ENCODE assay signal across 8 mouse cellular contexts in the genomic region with DNA sequence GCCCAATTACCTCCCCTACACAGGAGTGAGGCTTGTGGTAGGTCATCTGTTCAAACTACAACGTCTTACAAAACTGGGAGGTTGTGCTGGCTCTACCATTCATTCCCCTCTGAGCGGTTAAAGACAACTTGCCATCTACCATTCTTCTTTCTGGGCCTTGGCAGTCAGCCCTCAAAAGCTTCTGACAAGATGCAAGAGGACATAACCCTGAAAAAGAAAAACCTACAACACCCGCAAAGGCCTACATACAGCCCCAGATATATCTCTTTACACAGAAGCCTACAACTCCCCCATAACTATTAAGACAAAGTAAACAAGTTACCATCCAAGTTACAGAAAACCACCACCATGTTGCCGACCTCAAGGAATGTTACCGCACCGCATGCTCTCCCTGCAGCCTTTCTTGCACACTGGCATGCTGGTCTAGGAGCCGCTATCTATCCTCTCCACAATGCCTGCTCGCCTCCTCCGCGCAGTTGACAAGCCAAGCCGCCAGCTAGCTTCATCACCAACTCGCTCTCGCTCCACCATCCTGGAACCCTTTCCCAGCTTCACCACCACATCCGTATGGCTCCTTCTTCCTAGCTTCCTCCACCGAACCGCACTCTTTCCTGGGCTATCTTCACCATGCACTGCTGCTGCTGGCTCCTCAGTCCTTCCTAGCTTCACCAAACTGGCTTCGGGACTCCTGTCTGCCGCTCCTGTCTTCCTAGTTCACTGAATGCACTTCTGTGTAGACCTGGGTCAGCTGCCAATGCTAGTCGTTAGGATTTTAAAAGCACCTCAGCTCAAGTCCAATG. TPM values are rescaled to one million over a fixed set of nuclear protein-coding genes. Genes with fewer than 3 reads are reported as not detected.
DNase-seq lines count a peak whose midpoint lies in the region; ATAC-seq and TF ChIP-seq lines count a peak whose summit lies in the region.

No protein-coding gene starts in this region.

- peak overlapping the region; percentile 99 for H3K9ac ChIP-seq in forebrain, embryonic 14.5 days (ENCODE audit: low read length)
- peak overlapping the region; percentile 80 for H3K9ac ChIP-seq in limb, embryonic 11.5 days (ENCODE audit: low read length)
- H3K9ac ChIP-seq in neural tube, embryonic 11.5 days (ENCODE audit: low read length) = peak overlapping the region; percentile 96

- TF ChIP-seq POLR2A in lung, adult 2 months (IDR thresholded peaks at IDR 0.05; ENCODE audit: borderline replicate concordance, extremely low read depth, low read depth, low read length) = peak; percentile 97

- peak overlapping the region; percentile 77 for H3K4me2 ChIP-seq in forebrain, embryonic 14.5 days (ENCODE audit: low read length)
- H3K4me2 ChIP-seq in limb, embryonic 11.5 days (ENCODE audit: low read depth, severe bottlenecking) = peak overlapping the region; percentile 66
- peak overlapping the region; percentile 90 for H3K4me2 ChIP-seq in neural tube, embryonic 11.5 days (ENCODE audit: low read depth)

- H3K27me3 ChIP-seq in forebrain, embryonic 14.5 days (replicated peaks; ENCODE audit: control insufficient read depth, insufficient read depth, low read length) = no peaks in the 10 kb centered on the region
- no peaks in the 10 kb centered on the region for H3K27me3 ChIP-seq in limb, embryonic 11.5 days (ENCODE audit: control insufficient read depth, insufficient read depth, low read length)
- no peaks in the 10 kb centered on the region for H3K27me3 ChIP-seq in neural tube, embryonic 11.5 days (ENCODE audit: control insufficient read depth, insufficient read depth, low read length)

- H3K36me3 ChIP-seq in forebrain, embryonic 14.5 days (ENCODE audit: control insufficient read depth, insufficient read depth, low read length) = peaks cover 37% of the 10 kb centered on the region
- peaks cover 15% of the 10 kb centered on the region for H3K36me3 ChIP-seq in limb, embryonic 11.5 days (ENCODE audit: control insufficient read depth, insufficient read depth, low read length)
- peaks cover 14% of the 10 kb centered on the region for H3K36me3 ChIP-seq in neural tube, embryonic 11.5 days (ENCODE audit: control insufficient read depth, insufficient read depth, low read length)

- no peak for TF ChIP-seq CTCF in lung, adult 2 months (IDR thresholded peaks at IDR 0.05; ENCODE audit: insufficient read depth, low read length)

- H3K9me3 ChIP-seq in forebrain, embryonic 14.5 days (replicated peaks; ENCODE audit: control insufficient read depth, low read length) = no peaks in the 10 kb centered on the region
- H3K9me3 ChIP-seq in limb, embryonic 11.5 days (ENCODE audit: control insufficient read depth, low read length) = no peaks in the 10 kb centered on the region
- H3K9me3 ChIP-seq in neural tube, embryonic 11.5 days (ENCODE audit: control insufficient read depth, low read length) = no peaks in the 10 kb centered on the region

- peak overlapping the region; percentile 100 for H3K27ac ChIP-seq in forebrain, embryonic 14.5 days (ENCODE audit: low read depth, low read length)
- 0 out of 2 replicates have a peak overlapping the region, but pooled peaks have one; percentile 1 for H3K27ac ChIP-seq in limb, embryonic 11.5 days (replicated peaks; ENCODE audit: low read depth, low read length)
- peak overlapping the region; percentile 50 for H3K27ac ChIP-seq in neural tube, embryonic 11.5 days (ENCODE audit: low read depth, low read length)

- ATAC-seq in activated CD4-positive, CD25-positive, alpha-beta regulatory T cell, adult 4 months = peak; percentile 21
- ATAC-seq in forebrain, embryonic 14.5 days = no peak
- ATAC-seq in limb, embryonic 11.5 days (ENCODE audit: insufficient number of reproducible peaks, low FRiP score, low TSS enrichment, low read depth) = no peak
- no peak for ATAC-seq in neural tube, embryonic 11.5 days (ENCODE audit: insufficient read depth, low FRiP score, low TSS enrichment)

- under 1% methylated on average over 19 of the region's 19 CpGs for WGBS in lung, adult 2 months
- WGBS in forebrain, embryonic 14.5 days = under 1% methylated on average over 19 of the region's 19 CpGs
- 0% methylated on average over 19 of the region's 19 CpGs for WGBS in limb, embryonic 11.5 days
- WGBS in neural tube, embryonic 11.5 days = under 1% methylated on average over 19 of the region's 19 CpGs

- H3K4me3 ChIP-seq in lung, adult 2 months (replicated peaks; ENCODE audit: extremely low read depth, low read depth, low read length) = peak overlapping the region; percentile 100
- peak overlapping the region; percentile 97 for H3K4me3 ChIP-seq in forebrain, embryonic 14.5 days (ENCODE audit: low read depth, low read length)
- H3K4me3 ChIP-seq in limb, embryonic 11.5 days (ENCODE audit: low read depth, low read length) = peak overlapping the region; percentile 63
- H3K4me3 ChIP-seq in neural tube, embryonic 11.5 days (ENCODE audit: low read depth, low read length) = peak overlapping the region; percentile 71

- DNase-seq in lung, adult 2 months = peak; percentile 61
- no peak for DNase-seq in lung, postnatal 14 days
- peak; percentile 45 for DNase-seq in forebrain, embryonic 14.5 days (ENCODE audit: low spot score)
- peak; percentile 69 for DNase-seq in limb, embryonic 11.5 days (ENCODE audit: low spot score)
- peak; percentile 48 for DNase-seq in neural tube, embryonic 11.5 days (ENCODE audit: low spot score)
- no peak for DNase-seq in right cerebral cortex, adult 18-20 months
- DNase-seq in right cerebral cortex, postnatal 14 days = no peak

- H3K4me1 ChIP-seq in lung, adult 2 months (ENCODE audit: control insufficient read depth, insufficient read depth, low read length) = peaks cover 31% of the 10 kb centered on the region
- peaks cover 32% of the 10 kb centered on the region for H3K4me1 ChIP-seq in forebrain, embryonic 14.5 days (ENCODE audit: control insufficient read depth, insufficient read depth, low read length)
- H3K4me1 ChIP-seq in limb, embryonic 11.5 days (ENCODE audit: control insufficient read depth, insufficient read depth, low read length) = peaks cover 19% of the 10 kb centered on the region
- H3K4me1 ChIP-seq in neural tube, embryonic 11.5 days (ENCODE audit: control insufficient read depth, insufficient read depth, low read length) = peaks cover 29% of the 10 kb centered on the region

RNA-seq across cellular contexts. Expression of gene Scyl1, which starts 29.6 kb away (rescaled TPM):
- polyA plus RNA-seq in lung, adult 2 months (2012; rRNA removed) = 113 and 116 TPM in 2 replicates
- 10 to 100 TPM in 1 of 2 experiments, 1 to 10 TPM in 1; 8.4 to 16.8 TPM for polyA plus RNA-seq in activated CD4-positive, CD25-positive, alpha-beta regulatory T cell, adult 4 months (2017; shearing (Covaris generic))
- polyA plus RNA-seq in forebrain, embryonic 14.5 days (2014; fragmentation: Nextera tagmentation; extraction: Ambion mirVana) = 56.1 and 67.9 TPM in 2 replicates
- 65.8 and 66.6 TPM in 2 replicates for polyA plus RNA-seq in limb, embryonic 11.5 days (2014; fragmentation: Nextera tagmentation; extraction: Ambion mirVana)
- 63.9 and 67.4 TPM in 2 replicates for polyA plus RNA-seq in neural tube, embryonic 11.5 days (2014; fragmentation: Nextera tagmentation; extraction: Ambion mirVana)

Comparison
In these comparisons a context has a peak if more than half of its experiments do, and no peak if none do; other contexts are left out.
1. DNase-seq: peak in lung, adult 2 months (single experiment), forebrain, embryonic 14.5 days (single experiment), limb, embryonic 11.5 days (single experiment) and neural tube, embryonic 11.5 days (single experiment); none in lung, postnatal 14 days (single experiment), right cerebral cortex, adult 18-20 months (single experiment) and right cerebral cortex, postnatal 14 days (single experiment).
2. H3K27ac ChIP-seq: peak in every context shown above with its lines; median percentile 100 in forebrain, embryonic 14.5 days; 50 in neural tube, embryonic 11.5 days; 1 in limb, embryonic 11.5 days.
3. Peak in every context shown above with its lines, with median percentiles within 50 percentile points of each other: H3K4me3 ChIP-seq, H3K4me2 ChIP-seq and H3K9ac ChIP-seq.